26 mouse cellular contexts compared by ENCODE assay signal in the genomic region with DNA sequence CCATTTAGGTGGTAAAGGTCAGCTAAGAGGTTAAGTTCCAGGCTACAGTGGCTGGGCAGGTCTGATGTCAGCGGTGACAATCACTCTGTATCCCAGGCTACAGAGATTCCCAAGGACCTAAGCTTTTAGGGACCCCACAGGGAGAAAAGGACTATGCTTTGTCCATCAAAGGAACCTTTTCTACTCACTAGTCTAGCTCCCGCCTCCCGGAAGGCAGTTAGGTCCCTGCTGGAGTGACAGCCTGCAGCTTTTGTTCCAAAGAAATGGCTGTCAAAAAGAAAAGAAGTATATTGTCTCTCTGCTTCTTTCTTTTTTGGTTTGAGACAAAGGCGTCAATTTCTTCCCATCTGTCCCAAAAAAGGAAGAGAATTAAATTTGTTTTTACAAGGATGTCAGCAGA. TPM values are rescaled to one million over a fixed set of nuclear protein-coding genes. Genes with fewer than 3 reads are reported as not detected.
DNase-seq lines count a peak whose midpoint lies in the region; ATAC-seq and TF ChIP-seq lines count a peak whose summit lies in the region.
"Had no signal": no experiment of that assay in that cellular context is flagged by ENCODE, and none has a peak within 500 bp of the region (broad histone marks: within the 10 kb centered on the region; RNA-seq: fewer than 3 reads in every experiment).

No protein-coding gene starts in this region.

- H3K27ac ChIP-seq in forebrain, embryonic 14.5 days (ENCODE audit: low read depth, low read length) = no peak overlapping the region
- no peak overlapping the region for H3K27ac ChIP-seq in forebrain, embryonic 16.5 days (ENCODE audit: low read length)
- peak overlapping the region; percentile 24 for H3K27ac ChIP-seq in midbrain, embryonic 10.5 days (replicated peaks)
- H3K27ac ChIP-seq in midbrain, embryonic 13.5 days = no peak overlapping the region; the same call in 1 of the 2 replicates
- H3K27ac ChIP-seq in forebrain, postnatal 0 days (ENCODE audit: low read depth, low read length) = peak overlapping the region; percentile 40; the same call in 1 of the 2 replicates
- H3K27ac ChIP-seq: embryonic facial prominence, embryonic 15.5 days; gastrocnemius, adult 2 months; hindbrain, embryonic 13.5 days; intestine, embryonic 15.5 days had no signal

- H3K9ac ChIP-seq in forebrain, embryonic 14.5 days (ENCODE audit: low read length) = no peak overlapping the region
- H3K9ac ChIP-seq in forebrain, embryonic 16.5 days (replicated peaks; ENCODE audit: low read depth, low read length) = no peak overlapping the region
- no peak overlapping the region; the same call in 1 of the 2 replicates for H3K9ac ChIP-seq in midbrain, embryonic 13.5 days (replicated peaks)
- H3K9ac ChIP-seq in forebrain, postnatal 0 days = no peak overlapping the region
- H3K9ac ChIP-seq: embryonic facial prominence, embryonic 15.5 days; heart, embryonic 12.5 days; hindbrain, embryonic 13.5 days; intestine, embryonic 15.5 days had no signal

- no peaks in the 10 kb centered on the region; the same call in 1 of the 2 replicates for H3K4me1 ChIP-seq in forebrain, embryonic 14.5 days (ENCODE audit: control insufficient read depth, insufficient read depth, low read length)
- 0 out of 2 replicates have a peak, but pooled peaks cover 2% of the 10 kb centered on the region for H3K4me1 ChIP-seq in forebrain, embryonic 16.5 days (replicated peaks; ENCODE audit: control insufficient read depth, insufficient read depth, low read length)
- H3K4me1 ChIP-seq in midbrain, embryonic 10.5 days = peaks cover 44% of the 10 kb centered on the region
- peaks cover 17% of the 10 kb centered on the region for H3K4me1 ChIP-seq in midbrain, embryonic 13.5 days (replicated peaks)
- no peaks in the 10 kb centered on the region for H3K4me1 ChIP-seq in forebrain, postnatal 0 days (ENCODE audit: insufficient read depth)

- H3K27me3 ChIP-seq in forebrain, embryonic 14.5 days (replicated peaks; ENCODE audit: control insufficient read depth, insufficient read depth, low read length) = no peaks in the 10 kb centered on the region
- no peaks in the 10 kb centered on the region for H3K27me3 ChIP-seq in forebrain, embryonic 16.5 days (replicated peaks; ENCODE audit: control insufficient read depth, insufficient read depth, low read length)
- peaks cover 39% of the 10 kb centered on the region for H3K27me3 ChIP-seq in midbrain, embryonic 10.5 days (ENCODE audit: low read depth, poor library complexity, severe bottlenecking)
- H3K27me3 ChIP-seq in midbrain, embryonic 13.5 days = peaks cover 24% of the 10 kb centered on the region
- no peaks in the 10 kb centered on the region for H3K27me3 ChIP-seq in forebrain, postnatal 0 days (ENCODE audit: insufficient read depth, low read length)
- H3K27me3 ChIP-seq: intestine, embryonic 15.5 days had no signal

- no peak for ATAC-seq in forebrain, embryonic 14.5 days
- no peak for ATAC-seq in forebrain, embryonic 16.5 days
- ATAC-seq in midbrain, embryonic 13.5 days = no peak
- ATAC-seq in forebrain, postnatal 0 days = peak; percentile 63; the same call in 1 of the 2 replicates
- ATAC-seq: CD4-positive, CD25-positive, alpha-beta regulatory T cell, adult 4 months; intestine, embryonic 15.5 days had no signal

- peak; percentile 43 for DNase-seq in embryo, embryonic 10 days (ENCODE audit: low spot score)
- no peak for DNase-seq in embryo, embryonic 9.5 days (ENCODE audit: extremely low spot score)
- peak; percentile 48 for DNase-seq in forebrain, embryonic 14.5 days (ENCODE audit: low spot score)
- no peak for DNase-seq in midbrain, embryonic 10.5 days (ENCODE audit: low spot score)
- DNase-seq in forebrain, postnatal 0 days = peak; percentile 41
- DNase-seq in kidney, adult 9 months = no peak
- DNase-seq: adrenal gland, postnatal 14 days; B cell, adult 2 months; cerebellum, adult 11 months; cerebellum, adult 8-10 months; cerebellum, postnatal 14 days; gastrocnemius, adult 2 months; gastrocnemius, postnatal 25 days; kidney, adult 2 months had no signal

- no peak for TF ChIP-seq CTCF in forebrain, postnatal 0 days (IDR thresholded peaks at IDR 0.05; ENCODE audit: low read depth)

- no peaks in the 10 kb centered on the region for H3K9me3 ChIP-seq in forebrain, embryonic 14.5 days (replicated peaks; ENCODE audit: control insufficient read depth, low read length)
- H3K9me3 ChIP-seq in forebrain, embryonic 16.5 days (ENCODE audit: control insufficient read depth, low read length) = no peaks in the 10 kb centered on the region
- no peaks in the 10 kb centered on the region for H3K9me3 ChIP-seq in midbrain, embryonic 10.5 days (replicated peaks)
- H3K9me3 ChIP-seq in midbrain, embryonic 13.5 days = no peaks in the 10 kb centered on the region
- H3K9me3 ChIP-seq in forebrain, postnatal 0 days (ENCODE audit: low read length) = no peaks in the 10 kb centered on the region
- H3K9me3 ChIP-seq: embryonic facial prominence, embryonic 15.5 days; G1E; heart, embryonic 12.5 days; hindbrain, embryonic 13.5 days; intestine, embryonic 15.5 days had no signal

- 15% methylated on average over 4 of the region's 4 CpGs for WGBS in forebrain, embryonic 14.5 days
- 13% methylated on average over 4 of the region's 4 CpGs for whole genome bisulfite sequencing in forebrain, embryonic 16.5 days
- 32% methylated on average over 4 of the region's 4 CpGs for WGBS in midbrain, embryonic 10.5 days
- WGBS in midbrain, embryonic 13.5 days = 16% methylated on average over 4 of the region's 4 CpGs
- 19% methylated on average over 4 of the region's 4 CpGs for WGBS in forebrain, postnatal 0 days

- no peak overlapping the region for H3K4me3 ChIP-seq in forebrain, embryonic 14.5 days (ENCODE audit: low read depth, low read length)
- H3K4me3 ChIP-seq in forebrain, embryonic 16.5 days (replicated peaks; ENCODE audit: low read length) = no peak overlapping the region
- no peak overlapping the region for H3K4me3 ChIP-seq in midbrain, embryonic 10.5 days
- no peak overlapping the region for H3K4me3 ChIP-seq in midbrain, embryonic 13.5 days (replicated peaks)
- no peak overlapping the region for H3K4me3 ChIP-seq in forebrain, postnatal 0 days (ENCODE audit: low read depth, low read length)
- H3K4me3 ChIP-seq: embryonic facial prominence, embryonic 15.5 days; erythroblast, embryonic 14.5 days; gastrocnemius, adult 2 months; heart, embryonic 12.5 days; hindbrain, embryonic 13.5 days; intestine, embryonic 15.5 days had no signal

- H3K36me3 ChIP-seq in forebrain, embryonic 14.5 days (ENCODE audit: control insufficient read depth, insufficient read depth, low read length) = no peaks in the 10 kb centered on the region
- no peaks in the 10 kb centered on the region for H3K36me3 ChIP-seq in forebrain, embryonic 16.5 days (ENCODE audit: control insufficient read depth, insufficient read depth)
- no peaks in the 10 kb centered on the region for H3K36me3 ChIP-seq in midbrain, embryonic 10.5 days
- no peaks in the 10 kb centered on the region for H3K36me3 ChIP-seq in midbrain, embryonic 13.5 days
- H3K36me3 ChIP-seq in forebrain, postnatal 0 days (ENCODE audit: insufficient read depth) = no peaks in the 10 kb centered on the region
- H3K36me3 ChIP-seq: embryonic facial prominence, embryonic 15.5 days; G1E; heart, embryonic 12.5 days; hindbrain, embryonic 13.5 days; intestine, embryonic 15.5 days had no signal

- no peak overlapping the region for H3K4me2 ChIP-seq in forebrain, embryonic 14.5 days (ENCODE audit: low read length)
- H3K4me2 ChIP-seq in forebrain, embryonic 16.5 days (ENCODE audit: low read length) = no peak overlapping the region
- no peak overlapping the region for H3K4me2 ChIP-seq in midbrain, embryonic 13.5 days (replicated peaks)
- no peak overlapping the region for H3K4me2 ChIP-seq in forebrain, postnatal 0 days (ENCODE audit: low read depth)
- H3K4me2 ChIP-seq: embryonic facial prominence, embryonic 15.5 days; heart, embryonic 12.5 days; hindbrain, embryonic 13.5 days; intestine, embryonic 15.5 days had no signal

RNA-seq across cellular contexts. Expression of a gene that starts 33.1 kb away (rescaled TPM):
- polyA plus RNA-seq in forebrain, embryonic 14.5 days (2014; fragmentation: Nextera tagmentation; extraction: Ambion mirVana) = 0.05 and 0.09 TPM in 2 replicates
- 0.30 TPM in 1 of 2 replicates, not detected in the other for polyA plus RNA-seq in forebrain, embryonic 16.5 days (2015; fragmentation: Nextera tagmentation; extraction: Ambion mirVana)
- 0.06 and 0.07 TPM in 2 replicates for polyA plus RNA-seq in midbrain, embryonic 10.5 days (2016; fragmentation: Nextera tagmentation; extraction: Ambion mirVana)
- polyA plus RNA-seq in midbrain, embryonic 13.5 days (2015; fragmentation: Nextera tagmentation; extraction: Ambion mirVana) = 0.09 and 0.24 TPM in 2 replicates
- 1.5 and 1.6 TPM in 2 replicates for total RNA-seq in forebrain, postnatal 0 days (2014; rRNA removed)
- 0.23 and 0.53 TPM in 2 replicates for polyA plus RNA-seq in forebrain, postnatal 0 days (2015; fragmentation: Nextera tagmentation; extraction: Ambion mirVana)
- total RNA-seq: common myeloid progenitor, adult 5-6 weeks; gastrocnemius, adult 2 months; gastrocnemius, postnatal 25 days; granulocyte monocyte progenitor cell, adult 5-6 weeks had no signal
- polyA plus RNA-seq: CD4-positive, CD25-positive, alpha-beta regulatory T cell, adult 4 months; erythroblast, embryonic 14.5 days; G1E had no signal

RNA-seq across cellular contexts. Expression of a gene that starts 36.1 kb away (rescaled TPM):
- polyA plus RNA-seq in forebrain, embryonic 14.5 days (2014; fragmentation: Nextera tagmentation; extraction: Ambion mirVana) = 69.9 and 74.6 TPM in 2 replicates
- polyA plus RNA-seq in forebrain, embryonic 16.5 days (2015; fragmentation: Nextera tagmentation; extraction: Ambion mirVana) = 74.1 and 91.8 TPM in 2 replicates
- 123 and 167 TPM in 2 replicates for polyA plus RNA-seq in midbrain, embryonic 10.5 days (2016; fragmentation: Nextera tagmentation; extraction: Ambion mirVana)
- polyA plus RNA-seq in midbrain, embryonic 13.5 days (2015; fragmentation: Nextera tagmentation; extraction: Ambion mirVana) = 120 and 122 TPM in 2 replicates
- 65.0 and 68.3 TPM in 2 replicates for total RNA-seq in forebrain, postnatal 0 days (2014; rRNA removed)
- 32.4 and 36.5 TPM in 2 replicates for polyA plus RNA-seq in forebrain, postnatal 0 days (2015; fragmentation: Nextera tagmentation; extraction: Ambion mirVana)

RNA-seq across cellular contexts. Expression of a gene that starts 36.7 kb away (rescaled TPM):
- polyA plus RNA-seq in forebrain, embryonic 14.5 days (2014; fragmentation: Nextera tagmentation; extraction: Ambion mirVana) = not detected in 2 replicates
- polyA plus RNA-seq in forebrain, embryonic 16.5 days (2015; fragmentation: Nextera tagmentation; extraction: Ambion mirVana) = not detected in 2 replicates
- not detected in 2 replicates for polyA plus RNA-seq in midbrain, embryonic 10.5 days (2016; fragmentation: Nextera tagmentation; extraction: Ambion mirVana)
- polyA plus RNA-seq in midbrain, embryonic 13.5 days (2015; fragmentation: Nextera tagmentation; extraction: Ambion mirVana) = not detected in 2 replicates
- total RNA-seq in forebrain, postnatal 0 days (2014; rRNA removed) = 0.14 TPM in 1 of 2 replicates, not detected in the other
- polyA plus RNA-seq in forebrain, postnatal 0 days (2015; fragmentation: Nextera tagmentation; extraction: Ambion mirVana) = not detected in 2 replicates
- total RNA-seq: gastrocnemius, postnatal 25 days had no signal
- polyA plus RNA-seq: CD4-positive, CD25-positive, alpha-beta regulatory T cell, adult 4 months; embryonic facial prominence, embryonic 11.5 days; hindbrain, embryonic 13.5 days had no signal

Comparison
In these comparisons a context has a peak if more than half of its experiments do, and no peak if none do; other contexts are left out.
1. DNase-seq: peak in embryo, embryonic 10 days (single experiment), forebrain, embryonic 14.5 days (single experiment) and forebrain, postnatal 0 days (single experiment); none in embryo, embryonic 9.5 days (single experiment), midbrain, embryonic 10.5 days (single experiment) and kidney, adult 9 months (single experiment).
2. H3K27ac ChIP-seq: peak in midbrain, embryonic 10.5 days (single experiment) and forebrain, postnatal 0 days (single experiment); none in forebrain, embryonic 14.5 days (single experiment), forebrain, embryonic 16.5 days (single experiment) and midbrain, embryonic 13.5 days (single experiment).